In the genomic region with DNA sequence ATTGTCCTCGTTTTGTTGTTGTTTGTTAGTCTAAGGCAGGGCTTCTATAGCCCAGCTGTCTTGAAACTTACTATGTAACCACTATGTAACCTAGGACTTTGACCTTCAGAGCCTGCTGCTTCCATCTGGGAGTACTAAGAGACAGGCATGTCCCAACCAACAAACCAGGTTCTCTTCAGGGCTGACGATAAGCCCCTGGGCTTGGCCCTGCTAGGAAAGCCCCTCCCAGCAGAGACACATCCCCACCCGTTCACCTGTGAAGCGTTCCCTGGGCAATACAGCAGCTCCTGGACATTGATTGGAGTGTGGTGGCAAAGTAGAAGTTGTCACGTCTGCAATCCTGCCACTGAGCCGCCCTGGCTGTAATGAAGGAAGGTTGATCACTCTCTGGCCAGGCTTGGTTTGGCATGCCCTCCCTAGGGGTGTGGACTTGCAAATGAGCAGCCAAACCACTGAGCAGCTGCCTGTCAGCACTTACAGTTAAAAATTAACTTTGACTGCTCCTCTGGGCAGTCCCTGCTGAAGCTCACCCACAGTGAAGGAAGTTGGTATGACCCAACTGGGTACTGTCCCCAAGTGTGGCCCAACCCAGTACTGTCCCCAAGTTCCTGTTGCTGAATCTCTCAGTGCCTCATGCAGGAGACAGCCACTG, we compare ENCODE assay signal across 8 mouse cellular contexts.
DNase-seq lines count a peak whose midpoint lies in the region; ATAC-seq lines count a peak whose summit lies in the region.

No protein-coding gene starts in this region.

- no peaks in the 10 kb centered on the region for H3K9me3 ChIP-seq in neural tube, embryonic 15.5 days (replicated peaks)
- H3K9me3 ChIP-seq in lung, embryonic 16.5 days (ENCODE audit: control insufficient read depth, low read length): no peaks in the 10 kb centered on the region
- no peaks in the 10 kb centered on the region for H3K9me3 ChIP-seq in stomach, embryonic 14.5 days (ENCODE audit: control insufficient read depth, low read depth, low read length)

- peak; percentile 23; the same call in 1 of the 2 replicates for ATAC-seq in neural tube, embryonic 15.5 days (ENCODE audit: low FRiP score)
- peak; percentile 89 for ATAC-seq in granulocyte monocyte progenitor cell, adult 5-6 weeks (replicated peaks; ENCODE audit: poor library complexity, severe bottlenecking)
- ATAC-seq in lung, embryonic 16.5 days (ENCODE audit: low read depth): peak; percentile 91
- ATAC-seq in stomach, embryonic 14.5 days (ENCODE audit: insufficient number of reproducible peaks, insufficient read depth, low FRiP score, low read depth): peak; percentile 89
- ATAC-seq in erythroid progenitor cell, adult 5-6 weeks (replicated peaks; ENCODE audit: low FRiP score, poor library complexity, severe bottlenecking): no peak

- no peak overlapping the region for H3K9ac ChIP-seq in neural tube, embryonic 15.5 days (replicated peaks)
- no peak overlapping the region for H3K9ac ChIP-seq in lung, embryonic 16.5 days (ENCODE audit: low read length)
- no peak overlapping the region for H3K9ac ChIP-seq in stomach, embryonic 14.5 days (replicated peaks; ENCODE audit: low read depth, low read length)

- H3K27ac ChIP-seq in neural tube, embryonic 15.5 days (replicated peaks): no peak overlapping the region
- peak overlapping the region; percentile 53 for H3K27ac ChIP-seq in lung, embryonic 16.5 days (ENCODE audit: low read length)
- 0 out of 2 replicates have a peak overlapping the region, but pooled peaks have one; percentile 33 for H3K27ac ChIP-seq in stomach, embryonic 14.5 days (ENCODE audit: low read length)

- no peaks in the 10 kb centered on the region for H3K27me3 ChIP-seq in neural tube, embryonic 15.5 days (replicated peaks)
- no peaks in the 10 kb centered on the region for H3K27me3 ChIP-seq in lung, embryonic 16.5 days (ENCODE audit: control insufficient read depth, insufficient read depth, low read depth, low read length)
- no peaks in the 10 kb centered on the region for H3K27me3 ChIP-seq in stomach, embryonic 14.5 days (ENCODE audit: control insufficient read depth, insufficient read depth, low read length)

- 61% methylated on average over 6 of the region's 6 CpGs for WGBS in neural tube, embryonic 15.5 days
- WGBS in lung, embryonic 16.5 days: 64% methylated on average over 6 of the region's 6 CpGs
- WGBS in stomach, embryonic 14.5 days: 62% methylated on average over 6 of the region's 6 CpGs

- H3K4me3 ChIP-seq in neural tube, embryonic 15.5 days (replicated peaks): no peak overlapping the region
- peak overlapping the region; percentile 10 for H3K4me3 ChIP-seq in lung, embryonic 16.5 days (ENCODE audit: low read length)
- H3K4me3 ChIP-seq in stomach, embryonic 14.5 days (ENCODE audit: low read depth, low read length): no peak overlapping the region

- DNase-seq in neural tube, embryonic 10.5 days (ENCODE audit: extremely low spot score, low spot score): no peak
- DNase-seq in kidney, adult 11 months: peak; percentile 97
- no peak for DNase-seq in layer of hippocampus, adult 18-20 months (ENCODE audit: low spot score in 2 of 2)

- peaks cover 18% of the 10 kb centered on the region for H3K4me1 ChIP-seq in neural tube, embryonic 15.5 days
- H3K4me1 ChIP-seq in lung, embryonic 16.5 days (replicated peaks; ENCODE audit: control insufficient read depth, insufficient read depth, low read length): peaks cover 24% of the 10 kb centered on the region
- H3K4me1 ChIP-seq in stomach, embryonic 14.5 days (ENCODE audit: control insufficient read depth, insufficient read depth, low read length): peaks cover 5% of the 10 kb centered on the region; the same call in 1 of the 2 replicates

- H3K4me2 ChIP-seq in neural tube, embryonic 15.5 days: no peak overlapping the region
- H3K4me2 ChIP-seq in lung, embryonic 16.5 days (ENCODE audit: low read depth, low read length): peak overlapping the region; percentile 33
- 0 out of 2 replicates have a peak overlapping the region, but pooled peaks have one; percentile 5 for H3K4me2 ChIP-seq in stomach, embryonic 14.5 days (replicated peaks; ENCODE audit: low read depth, low read length)

- no peaks in the 10 kb centered on the region; the same call in 1 of the 2 replicates for H3K36me3 ChIP-seq in neural tube, embryonic 15.5 days
- no peaks in the 10 kb centered on the region for H3K36me3 ChIP-seq in lung, embryonic 16.5 days (ENCODE audit: control insufficient read depth, insufficient read depth, low read length)
- H3K36me3 ChIP-seq in stomach, embryonic 14.5 days (ENCODE audit: control insufficient read depth, insufficient read depth, low read length): peaks cover 3% of the 10 kb centered on the region; the same call in 1 of the 2 replicates
